Mouse (Mus musculus): Measurements from ENCODE around the gene R3hdm2.

Gene R3hdm2

GRCm38 (mm10) chr10:127499516-127499915 is 119.4 kb downstream of the R3hdm2 start:
- DNase-seq = no peak

GRCm38 (mm10) chr10:127500042-127500441 is 119.9 kb downstream of the R3hdm2 start:
- DNase-seq = no peak

- no peak for DNase-seq
These were observed 121.1 kb downstream of the R3hdm2 start, which contains the start of gene Stac3 for GRCm38 (mm10) chr10:127500894-127501893. TSS of gene Stac3 (plus strand) at chr10:127501686.

GRCm38 (mm10) chr10:127508239-127508638 is 128.1 kb downstream of the R3hdm2 start:
- DNase-seq = peak; percentile 87 to 88

GRCm38 (mm10) chr10:127509051-127509836 is 129.1 kb downstream of the R3hdm2 start:
- peak; percentile 93 for DNase-seq

GRCm38 (mm10) chr10:127509837-127510701 is 129.9 kb downstream of the R3hdm2 start:
- DNase-seq = no peak

GRCm38 (mm10) chr10:127510895-127511617 is 130.9 kb downstream of the R3hdm2 start:
- peak in 1 of 2 experiments; percentile 28 for DNase-seq

- peak; percentile 70 to 73 for DNase-seq
These were observed 131.6 kb downstream of the R3hdm2 start for GRCm38 (mm10) chr10:127511634-127512306.

- DNase-seq = no peak
These were observed 132.2 kb downstream of the R3hdm2 start for GRCm38 (mm10) chr10:127512307-127512666.

- DNase-seq = peak; percentile 97 to 98
These were observed 132.7 kb downstream of the R3hdm2 start for GRCm38 (mm10) chr10:127512813-127513212.

GRCm38 (mm10) chr10:127513501-127514091 is 133.5 kb downstream of the R3hdm2 start:
- peak in 1 of 2 experiments; percentile 24 for DNase-seq

- peak in 1 of 2 experiments; percentile 18 for DNase-seq
These were observed 134.1 kb downstream of the R3hdm2 start for GRCm38 (mm10) chr10:127514111-127514698.

- DNase-seq = no peak
These were observed 134.6 kb downstream of the R3hdm2 start, which contains the start of gene Ndufa4l2 for GRCm38 (mm10) chr10:127514764-127515163. TSS of gene Ndufa4l2 (plus strand) at chr10:127514967.

- DNase-seq = no peak
These were observed 135.3 kb downstream of the R3hdm2 start for GRCm38 (mm10) chr10:127515271-127515982.

- DNase-seq = no peak
These were observed 135.9 kb downstream of the R3hdm2 start for GRCm38 (mm10) chr10:127515983-127516459.

- no peak for DNase-seq
These were observed 136.6 kb downstream of the R3hdm2 start for GRCm38 (mm10) chr10:127516576-127517260.

GRCm38 (mm10) chr10:127517941-127518340 is 137.8 kb downstream of the R3hdm2 start:
- no peak for DNase-seq

- no peak for DNase-seq
These were observed 139.0 kb downstream of the R3hdm2 start for GRCm38 (mm10) chr10:127519041-127519701.

Measured in B cell, adult 2 months (primary cell).